Mouse (Mus musculus) common myeloid progenitor, adult 5-6 weeks (primary cell): Measurements from ENCODE around the gene Mrps18c. TPM values are rescaled to one million over a fixed set of nuclear protein-coding genes. Genes with fewer than 3 reads are reported as not detected.

ENCODE experiments used
- ATAC-seq: replicated peaks from 2 replicates; pipeline ENCODE4 v1.8.0; 2016; ENCODE audit warnings: low read depth, mild to moderate bottlenecking, moderate TSS enrichment, inconsistent platforms; ENCODE audit not compliant: poor library complexity, severe bottlenecking
- total RNA-seq: library from RNA; stranded (forward); fragments of 200-1000, 187-1606 nt; gene quantifications from 2 replicates; pipeline ENCODE4 v1.2.3, GENCODE M21; 2017

Mrps18c gene
- total RNA-seq, 1 experiment from 2014 or later: 166 TPM

DNA sequence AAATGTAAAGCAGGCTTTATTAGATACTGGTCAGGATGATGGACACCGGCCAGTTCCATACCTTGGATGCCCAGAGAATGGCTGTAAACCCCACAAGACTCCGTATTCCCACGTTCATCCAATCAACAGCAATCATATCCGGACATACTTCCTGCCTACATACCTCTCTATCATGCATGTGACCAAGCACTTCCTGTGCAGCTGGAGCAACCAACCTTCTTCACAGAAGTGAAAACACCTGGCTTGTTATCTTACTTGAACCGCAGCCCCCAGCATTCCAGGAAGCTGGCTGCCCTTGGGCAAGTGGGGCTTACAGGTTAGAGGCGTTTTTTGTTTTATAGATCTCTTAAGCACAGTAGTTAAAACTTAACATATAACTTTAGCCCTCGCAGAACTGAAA lies 24.4 kb downstream of the Mrps18c start:
- ATAC-seq: no peak

- ATAC-seq: peak; percentile 67
These were observed 27.5 kb downstream of the Mrps18c start for GRCm38 (mm10) chr5:100825975-100826374.

- no peak for ATAC-seq
These were observed 28.1 kb downstream of the Mrps18c start for GRCm38 (mm10) chr5:100826531-100826930.

- no peak for ATAC-seq
These were observed 30.3 kb downstream of the Mrps18c start for GRCm38 (mm10) chr5:100828701-100829100.

- no peak for ATAC-seq
These were observed 34.3 kb downstream of the Mrps18c start for GRCm38 (mm10) chr5:100832680-100833079.

- ATAC-seq: no peak
These were observed 35.4 kb downstream of the Mrps18c start for GRCm38 (mm10) chr5:100833841-100834240.

DNA sequence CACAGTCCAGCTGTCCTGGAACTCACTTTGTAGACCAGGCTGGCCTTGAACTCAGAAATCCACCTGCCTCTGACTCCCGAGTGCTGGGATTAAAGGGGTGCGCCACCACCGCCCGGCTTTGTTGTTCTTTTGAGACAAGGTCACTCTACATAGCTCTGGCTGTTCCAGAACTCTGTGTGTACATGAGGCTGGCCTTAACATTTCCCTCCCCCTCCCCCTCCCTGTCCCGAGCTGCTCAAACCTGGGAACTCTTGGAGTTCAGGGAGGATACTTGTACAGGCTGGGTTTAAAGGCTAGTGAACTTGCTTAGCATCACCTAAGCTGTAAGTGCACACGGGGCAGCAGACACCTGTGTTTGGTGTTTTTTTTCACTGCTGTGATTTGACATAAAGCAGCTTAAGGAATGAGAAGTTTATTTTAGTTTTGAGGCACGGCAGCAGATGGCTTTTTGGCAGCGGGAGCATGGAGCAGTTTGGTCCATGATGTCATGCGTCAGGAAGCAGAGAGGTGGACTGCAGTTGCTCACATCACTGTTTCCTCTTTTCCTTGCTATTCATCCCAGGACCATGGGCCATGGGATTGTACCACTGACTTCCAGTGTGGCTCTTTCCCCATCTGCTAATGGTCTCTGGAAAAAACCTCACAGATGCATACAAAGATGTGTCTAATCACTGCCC lies 37.6 kb downstream of the Mrps18c start:
- no peak for ATAC-seq

DNA sequence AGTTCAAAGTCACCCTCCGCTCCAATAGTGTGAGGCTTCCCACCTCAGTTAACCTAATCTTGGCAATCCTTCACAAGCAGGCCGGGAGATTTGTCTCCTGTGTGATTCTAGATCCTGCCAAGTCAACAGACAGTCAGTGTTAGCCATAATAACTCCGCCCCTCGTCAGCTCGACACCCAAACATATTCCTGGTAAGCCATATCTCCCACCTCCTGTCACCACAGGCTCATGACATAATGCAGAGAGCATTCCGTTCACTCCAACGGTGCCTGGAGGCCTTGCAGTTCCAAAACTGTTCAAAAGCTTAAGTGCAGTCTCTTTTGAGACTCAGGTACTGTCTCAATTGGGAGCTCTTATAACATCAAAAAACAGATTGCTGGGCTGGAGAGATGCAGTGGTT lies 39.5 kb downstream of the Mrps18c start:
- ATAC-seq: no peak

- no peak for ATAC-seq
These were observed 46.1 kb downstream of the Mrps18c start for GRCm38 (mm10) chr5:100844485-100844884.

- no peak for ATAC-seq
These were observed 47.0 kb downstream of the Mrps18c start, which contains the start of gene Gpat3 for GRCm38 (mm10) chr5:100845485-100845847. Gene Gpat3 (plus strand): TSS chr5:100845713.

DNA sequence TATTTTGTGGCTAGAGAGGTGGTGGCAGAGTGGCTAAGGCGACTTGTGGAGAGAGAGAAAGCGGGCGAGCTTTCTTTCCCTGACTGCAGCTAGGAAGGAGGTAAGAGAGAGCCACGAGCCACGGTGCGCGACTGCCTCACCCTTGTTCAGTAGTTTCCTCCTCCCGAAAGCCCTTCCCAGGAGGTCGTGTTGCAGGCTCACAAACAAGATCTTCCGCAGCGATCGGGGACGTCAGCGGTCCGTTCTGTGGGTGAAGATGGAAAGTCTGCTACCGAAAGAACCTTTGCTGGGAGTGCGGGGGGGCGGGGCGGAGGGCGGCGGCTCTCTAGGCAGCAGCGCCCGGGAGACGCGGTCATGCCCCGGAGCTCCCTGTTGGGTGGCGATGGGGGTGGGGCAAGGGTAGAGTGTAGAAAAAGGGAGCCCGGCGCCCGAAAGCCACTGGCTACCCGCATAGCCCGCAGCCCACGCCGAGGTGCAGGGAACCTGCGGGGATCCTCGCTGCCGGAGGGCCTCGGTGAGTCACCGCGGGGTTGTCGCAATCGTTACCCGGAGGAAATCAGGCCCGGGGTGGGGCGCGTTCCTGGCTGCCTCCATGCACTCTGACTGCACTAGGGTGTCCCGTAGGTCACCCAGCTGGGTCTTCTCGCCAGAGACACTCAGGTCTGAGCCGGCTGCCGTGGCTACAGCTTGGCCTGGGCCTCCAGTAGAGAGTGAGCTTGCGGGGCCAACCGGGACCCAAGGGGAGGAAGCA lies 47.6 kb downstream of the Mrps18c start:
- ATAC-seq: peak; percentile 83

- no peak; the same call in 1 of the 2 replicates for ATAC-seq
These were observed 48.1 kb downstream of the Mrps18c start for GRCm38 (mm10) chr5:100846599-100846920.

DNA sequence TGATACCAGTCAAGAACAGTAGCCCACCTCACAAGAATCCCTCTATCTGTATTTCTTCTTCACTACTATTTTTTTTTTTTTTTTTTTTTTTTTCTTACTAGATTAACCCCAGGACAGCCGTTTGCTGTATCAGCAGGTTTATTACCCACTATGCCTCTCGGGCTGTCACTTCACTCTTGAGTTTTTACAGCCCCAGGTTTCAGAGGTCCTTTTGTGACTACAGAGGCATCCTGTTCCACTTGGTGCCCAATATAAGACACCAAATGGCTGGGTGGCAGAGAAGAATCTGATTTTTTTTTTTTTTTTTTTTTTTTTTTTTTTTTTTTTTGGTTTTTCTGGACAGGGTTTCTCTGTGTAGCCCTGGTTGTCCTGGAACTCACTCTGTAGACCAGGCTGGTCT lies 48.7 kb downstream of the Mrps18c start:
- ATAC-seq: no peak

DNA sequence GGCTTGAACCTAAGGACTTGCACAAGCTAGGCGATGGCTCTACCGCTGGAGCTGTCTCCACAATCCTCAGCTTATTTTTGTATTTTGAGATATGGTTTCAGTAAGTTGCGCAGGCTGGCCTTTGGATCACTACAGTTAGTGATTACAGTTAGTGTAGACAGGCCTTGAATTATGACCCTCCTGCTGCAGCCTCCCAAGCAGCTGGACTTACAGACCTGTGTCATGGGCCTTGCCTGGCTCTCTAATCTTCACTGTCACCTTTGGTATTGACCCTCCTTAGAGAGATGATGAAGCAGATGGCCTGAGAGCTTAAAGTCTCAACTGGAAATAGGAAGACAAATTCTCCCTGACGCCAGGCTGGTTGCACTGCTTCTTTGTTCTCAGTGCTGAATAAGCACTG lies 55.5 kb downstream of the Mrps18c start:
- ATAC-seq: no peak

Other genes starting within 250 kb of the Mrps18c start
- 1,717 and 2,144 TPM in 2 replicates for gene Plac8, start 226.4 kb upstream of the Mrps18c start, total RNA-seq
- 33.9 and 37.5 TPM in 2 replicates for gene Coq2, start 123.5 kb upstream of the Mrps18c start, total RNA-seq
- gene Hpse, start 78.9 kb upstream of the Mrps18c start, total RNA-seq: 11.8 and 16.7 TPM in 2 replicates
- gene Helq, start within 50 bp of the Mrps18c start, total RNA-seq: 13.7 and 23.6 TPM in 2 replicates
- 39.5 and 58.5 TPM in 2 replicates for gene Abraxas1, start 22.3 kb downstream of the Mrps18c start, total RNA-seq
- gene Gpat3, start 47.1 kb downstream of the Mrps18c start, total RNA-seq: not detected in 2 replicates